Mouse (Mus musculus) G1E (cell line): ENCODE data around the gene Pitpna. TPM values are rescaled to one million over a fixed set of nuclear protein-coding genes. Genes with fewer than 3 reads are reported as not detected.

Experiments
- ATAC-seq: 2 replicates; pipeline ENCODE4 v1.8.0; 2016; ENCODE audit warnings: mild to moderate bottlenecking; ENCODE audit not compliant: insufficient number of reproducible peaks, poor library complexity, low FRiP score, severe bottlenecking; ENCODE audit errors: extremely low read depth
- DNase-seq: peaks from one replicate; pipeline ENCODE4 v3.0.0; 2012; ENCODE audit warnings: low spot score
- H3K27me3 ChIP-seq: 2 replicates; pipeline ENCODE4 v1.6.1; 2012; ENCODE audit warnings: mild to moderate bottlenecking, low read length, inconsistent platforms; ENCODE audit not compliant: insufficient read depth
- H3K36me3 ChIP-seq: replicated peaks from 2 replicates; pipeline ENCODE3; 2012; ENCODE audit warnings: mild to moderate bottlenecking, inconsistent platforms
- H3K4me1 ChIP-seq: 2 replicates; pipeline ENCODE4 v1.6.1; 2012; ENCODE audit warnings: low read depth, low read length, inconsistent platforms, mixed read lengths; ENCODE audit not compliant: insufficient read depth
- H3K4me3 ChIP-seq: 2 replicates; pipeline ENCODE4 v1.5.1; 2012; ENCODE audit warnings: low read depth, mild to moderate bottlenecking, inconsistent platforms, low read length, moderate library complexity, mixed read lengths
- H3K9me3 ChIP-seq: replicated peaks from 2 replicates; pipeline ENCODE4 v1.6.1; 2012; ENCODE audit warnings: inconsistent platforms
- CTCF ChIP-seq: IDR thresholded peaks from 2 replicates; pipeline ENCODE4 v1.5.1; 2012; ENCODE audit warnings: low read depth, low read length, inconsistent platforms, mixed read lengths
- GATA1 ChIP-seq: IDR thresholded peaks from 2 replicates; pipeline ENCODE4 v1.6.1; 2012; ENCODE audit warnings: borderline replicate concordance, low read length, inconsistent platforms, mixed read lengths
- GATA2 ChIP-seq: IDR thresholded peaks from 2 replicates; pipeline ENCODE4 v1.6.1; 2012; ENCODE audit warnings: low read depth, low read length, inconsistent platforms, borderline replicate concordance
- POLR2AphosphoS5 ChIP-seq: IDR thresholded peaks from 2 replicates; pipeline ENCODE4 v1.6.1; 2012; ENCODE audit warnings: low read depth, low read length, inconsistent platforms; ENCODE audit not compliant: insufficient replicate concordance
- TAL1 ChIP-seq: conservative IDR thresholded peaks from 2 replicates; pipeline ENCODE4 v1.6.1; 2012; ENCODE audit warnings: low read depth, low read length, inconsistent platforms, mixed read lengths
- polyA plus RNA-seq: library from polyadenylated mRNA; stranded (reverse); fragments of >175 nt; gene quantifications from 2 replicates; pipeline ENCODE4 v1.2.3, GENCODE M21; 2012
- total RNA-seq, 2 experiments: library from RNA; stranded (forward) in 1 of 2; stranded (reverse) in 1 of 2; fragments of 200-1000 nt in 1 of 2; fragments of >200 nt in 1 of 2; fragmentation: Nextera tagmentation in 1 of 2; gene quantifications; 2 replicates each; pipeline ENCODE4 v1.2.3; 2014 to 2017

The Pitpna gene
- total and polyA plus RNA-seq, 3 experiments, result 24.5 to 97.5 (median 43.2) TPM

DNA sequence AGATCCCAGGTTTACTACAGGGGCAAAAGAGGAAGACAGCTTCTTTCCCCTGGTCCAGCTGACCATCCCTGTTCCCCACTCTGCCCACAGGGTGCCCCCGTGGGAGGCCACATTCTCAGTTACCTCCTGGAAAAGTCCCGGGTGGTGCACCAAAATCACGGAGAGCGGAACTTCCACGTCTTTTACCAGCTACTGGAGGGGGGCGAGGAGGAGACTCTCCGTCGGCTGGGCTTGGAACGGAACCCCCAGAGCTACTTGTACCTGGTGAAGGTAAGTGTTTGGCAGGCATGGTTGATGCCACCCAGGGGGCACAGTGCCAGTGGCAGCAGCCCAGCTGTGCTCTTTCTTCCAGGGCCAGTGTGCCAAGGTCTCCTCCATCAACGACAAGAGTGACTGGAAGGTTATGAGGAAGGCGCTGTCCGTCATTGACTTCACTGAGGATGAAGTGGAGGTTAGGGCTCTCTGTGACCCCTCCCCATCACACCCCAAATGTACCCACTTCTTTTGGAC is 72.2 kb downstream of the Pitpna start:
- H3K4me3 ChIP-seq, result no peak overlapping the region
- ATAC-seq (no peak), DNase-seq (no peak)
- no peak for TF ChIP-seq GATA2
- TF ChIP-seq POLR2AphosphoS5, result no peak
- no peaks in the 10 kb centered on the region for H3K27me3 ChIP-seq
- peaks cover 77% of the 10 kb centered on the region for H3K36me3 ChIP-seq
- H3K4me1 ChIP-seq, result peaks cover 33% of the 10 kb centered on the region
- H3K9me3 ChIP-seq, result no peaks in the 10 kb centered on the region

GRCm38 (mm10) chr11:75660941-75661800 is 73.3 kb downstream of the Pitpna start:
- Histone ChIP-seq H3K4me3 (no peak overlapping the region), H3K27me3 (no peaks in the 10 kb centered on the region), H3K9me3 (no peaks in the 10 kb centered on the region), H3K4me1 (peaks cover 23% of the 10 kb centered on the region), H3K36me3 (peaks cover 87% of the 10 kb centered on the region)
- ATAC-seq (no peak), DNase-seq (no peak)
- no peak for TF ChIP-seq GATA2
- TF ChIP-seq CTCF, result no peak
- TF ChIP-seq TAL1, result no peak

GRCm38 (mm10) chr11:75662131-75662530 is 74.2 kb downstream of the Pitpna start:
- ATAC-seq (no peak), DNase-seq (no peak)
- no peaks in the 10 kb centered on the region for H3K27me3 ChIP-seq
- no peak for TF ChIP-seq GATA2
- no peak for TF ChIP-seq TAL1
- TF ChIP-seq POLR2AphosphoS5, result no peak
- TF ChIP-seq GATA1, result no peak
- no peak for TF ChIP-seq CTCF
- no peaks in the 10 kb centered on the region for H3K9me3 ChIP-seq
- peaks cover 92% of the 10 kb centered on the region for H3K36me3 ChIP-seq
- no peak overlapping the region for H3K4me3 ChIP-seq
- H3K4me1 ChIP-seq, result peaks cover 19% of the 10 kb centered on the region

DNA sequence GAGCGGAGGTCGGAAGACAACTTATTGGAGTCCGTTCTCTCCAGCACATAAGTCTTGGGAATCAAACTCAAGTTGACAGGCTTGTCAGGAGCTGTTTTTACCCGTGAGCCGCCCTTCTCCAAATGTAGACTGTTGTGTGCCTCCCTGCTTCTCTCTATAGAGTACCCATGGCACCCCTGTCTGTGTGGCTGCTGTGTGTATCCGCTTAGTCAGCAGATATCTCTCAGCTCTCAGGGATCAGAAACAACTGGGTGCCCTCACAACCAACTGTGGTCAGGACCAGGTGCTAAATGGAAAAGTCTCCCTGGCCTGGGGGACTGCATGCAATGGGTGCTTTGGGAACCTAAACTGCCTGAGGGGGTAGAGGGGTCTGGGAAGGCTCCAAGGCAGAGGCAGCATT is 78.4 kb downstream of the Pitpna start:
- Histone ChIP-seq H3K36me3 (peaks cover 91% of the 10 kb centered on the region), H3K4me3 (no peak overlapping the region), H3K9me3 (no peaks in the 10 kb centered on the region), H3K4me1 (peaks cover 21% of the 10 kb centered on the region), H3K27me3 (no peaks in the 10 kb centered on the region)
- no peak for DNase-seq
- ATAC-seq, result no peak
- no peak for TF ChIP-seq TAL1

DNA sequence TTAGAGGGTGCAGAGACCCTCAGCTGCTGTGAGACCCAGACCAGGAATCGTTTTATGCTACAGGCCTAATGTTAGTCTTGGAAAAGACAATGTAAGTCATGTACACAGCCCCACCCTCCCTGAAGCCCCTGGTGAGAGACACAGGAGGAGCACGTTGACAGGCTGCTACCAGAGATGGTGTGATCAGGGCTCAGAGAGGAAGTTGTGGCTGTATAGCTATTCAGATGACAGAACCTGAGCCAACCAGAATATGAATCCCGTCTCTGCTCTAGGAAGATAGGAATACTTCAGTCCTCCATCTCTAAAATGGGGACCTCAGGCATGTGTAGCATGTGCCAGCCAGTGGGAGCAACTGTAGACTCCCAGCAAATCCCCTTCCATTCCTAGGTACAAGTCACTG is 80.7 kb downstream of the Pitpna start:
- peaks cover 93% of the 10 kb centered on the region for H3K36me3 ChIP-seq
- ATAC-seq, result no peak
- H3K4me1 ChIP-seq, result peaks cover 17% of the 10 kb centered on the region
- TF ChIP-seq CTCF, result no peak
- no peak for TF ChIP-seq POLR2AphosphoS5
- no peak for TF ChIP-seq TAL1
- TF ChIP-seq GATA1, result no peak
- no peak for TF ChIP-seq GATA2
- H3K9me3 ChIP-seq, result no peaks in the 10 kb centered on the region
- H3K27me3 ChIP-seq, result no peaks in the 10 kb centered on the region
- no peak overlapping the region for H3K4me3 ChIP-seq
- no peak for DNase-seq

DNA sequence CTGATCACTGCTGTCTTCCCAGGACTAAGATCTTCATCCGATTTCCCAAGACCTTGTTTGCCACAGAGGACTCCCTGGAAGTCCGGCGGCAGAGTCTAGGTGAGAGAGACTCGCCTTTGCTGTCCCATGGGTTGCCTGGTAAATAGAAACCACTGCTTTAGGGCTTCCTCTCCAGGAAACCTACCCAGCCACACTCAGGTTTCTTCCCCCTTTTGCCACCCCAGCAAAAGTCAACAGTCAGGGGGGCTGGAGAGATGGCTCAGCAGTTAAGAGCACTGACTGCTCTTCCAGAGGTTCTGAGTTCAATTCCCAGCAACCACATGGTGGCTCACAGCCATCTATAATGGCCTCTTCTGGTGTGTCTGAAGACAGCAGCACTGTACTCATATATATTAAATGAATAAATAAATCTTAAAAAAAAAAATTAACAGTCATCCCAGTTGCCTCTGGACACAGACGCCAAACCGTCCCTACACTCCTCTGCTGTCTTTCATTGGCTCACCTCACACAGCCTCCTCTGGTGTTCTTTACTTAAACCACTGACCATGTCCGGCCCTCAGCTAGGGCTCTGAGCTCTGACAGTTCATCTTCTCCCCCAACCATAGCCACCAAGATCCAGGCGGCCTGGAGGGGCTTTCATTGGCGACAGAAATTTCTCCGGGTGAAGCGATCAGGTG is 81.4 kb downstream of the Pitpna start:
- TF ChIP-seq CTCF (no peak), GATA2 (no peak)
- Histone ChIP-seq H3K4me1 (peaks cover 17% of the 10 kb centered on the region), H3K4me3 (no peak overlapping the region), H3K36me3 (peaks cover 94% of the 10 kb centered on the region), H3K9me3 (no peaks in the 10 kb centered on the region), H3K27me3 (no peaks in the 10 kb centered on the region)
- DNase-seq (no peak), ATAC-seq (no peak)

GRCm38 (mm10) chr11:75669853-75670200 is 81.9 kb downstream of the Pitpna start:
- Histone ChIP-seq H3K9me3 (no peaks in the 10 kb centered on the region), H3K36me3 (peaks cover 91% of the 10 kb centered on the region), H3K4me1 (peaks cover 17% of the 10 kb centered on the region), H3K4me3 (no peak overlapping the region), H3K27me3 (no peaks in the 10 kb centered on the region)
- TF ChIP-seq CTCF (no peak), GATA2 (no peak), GATA1 (no peak), POLR2AphosphoS5 (no peak), TAL1 (no peak)
- ATAC-seq, result no peak
- no peak for DNase-seq
